Mouse (Mus musculus) heart, embryonic 12.5 days (tissue): Measurements from ENCODE around the gene Homez. TPM values are rescaled to one million over a fixed set of nuclear protein-coding genes. Genes with fewer than 3 reads are reported as not detected.

Source experiments
- ATAC-seq: fragments of 200-750 bp; cut with Nextera tagmentation; 2 replicates; pipeline ENCODE4 v1.8.0; 2017; ENCODE audit warnings: moderate TSS enrichment, moderate library complexity; ENCODE audit not compliant: insufficient number of reproducible peaks, low FRiP score
- H3K27ac ChIP-seq: fragments of 300-500 bp; sonication (generic); 2 replicates; pipeline ENCODE4 v1.5.1; 2016; ENCODE audit warnings: mild to moderate bottlenecking, moderate library complexity; ENCODE audit not compliant: poor library complexity, severe bottlenecking
- H3K27me3 ChIP-seq: fragments of 300-500 bp; sonication (generic); replicated peaks from 2 replicates; pipeline ENCODE4 v1.6.1; 2016; ENCODE audit warnings: mild to moderate bottlenecking, moderate library complexity
- H3K36me3 ChIP-seq: fragments of 300-500 bp; sonication (generic); 2 replicates; pipeline ENCODE4 v1.6.1; 2016; ENCODE audit warnings: mild to moderate bottlenecking, moderate library complexity
- H3K4me1 ChIP-seq: fragments of 300-500 bp; sonication (generic); replicated peaks from 2 replicates; pipeline ENCODE4 v1.6.1; 2016; ENCODE audit warnings: mild to moderate bottlenecking
- H3K4me2 ChIP-seq: fragments of 300-500 bp; sonication (generic); 2 replicates; pipeline ENCODE4 v1.6.1; 2016; ENCODE audit warnings: mild to moderate bottlenecking, moderate library complexity
- H3K4me3 ChIP-seq: fragments of 300-500 bp; sonication (generic); 2 replicates; pipeline ENCODE4 v1.5.1; 2016; ENCODE audit warnings: mild to moderate bottlenecking
- H3K9ac ChIP-seq: fragments of 300-500 bp; sonication (generic); 2 replicates; pipeline ENCODE4 v1.6.1; 2016; ENCODE audit warnings: mild to moderate bottlenecking, moderate library complexity
- H3K9me3 ChIP-seq: fragments of 300-500 bp; sonication (generic); replicated peaks from 2 replicates; pipeline ENCODE4 v1.6.1; 2016; ENCODE audit warnings: mild to moderate bottlenecking, moderate library complexity
- WGBS: fragments of 180-500 bp; shearing (Covaris S2); methylation state at CpG from one replicate; pipeline ENCODE4 v1.1.7; 2016; 5-methylcytosine and 5-hydroxymethylcytosine counted together
- polyA plus RNA-seq: library from polyadenylated mRNA; unstranded; fragments of >200 nt; fragmentation: Nextera tagmentation; extraction: Ambion mirVana; gene quantifications from 2 replicates; pipeline ENCODE4 v1.2.1, GENCODE M21; 2016

Homez gene
- polyA plus RNA-seq, 1 experiment from 2014 or later = 10.4 TPM

DNA sequence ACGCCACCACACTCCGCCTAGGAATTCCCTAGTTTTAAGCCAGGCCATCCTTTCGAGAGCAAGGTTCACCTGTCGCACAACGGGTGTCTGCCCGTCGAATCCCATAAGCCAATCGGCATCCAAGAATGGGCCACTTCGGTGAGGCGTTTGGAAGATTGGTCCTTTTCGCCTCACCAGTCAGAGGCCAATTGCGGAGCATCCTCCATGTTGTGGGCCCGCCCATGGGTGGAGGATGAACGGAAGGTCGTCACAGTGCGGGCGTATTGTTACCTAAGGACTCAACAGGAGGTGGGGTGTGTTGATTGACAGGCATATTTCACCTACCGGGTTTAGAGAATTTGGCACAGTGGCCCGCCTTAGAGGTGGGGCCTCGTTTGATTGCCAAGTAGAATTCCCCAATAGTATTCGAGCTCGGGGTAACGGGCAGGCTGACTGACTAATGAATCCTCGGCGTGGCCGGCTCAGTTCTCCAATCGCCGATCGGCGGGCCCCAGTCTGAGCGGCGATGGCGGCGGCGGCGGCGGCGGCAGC is 23.0 kb upstream of the Homez start:
- WGBS = under 1% methylated on average over 38 of the region's 38 CpGs

DNA sequence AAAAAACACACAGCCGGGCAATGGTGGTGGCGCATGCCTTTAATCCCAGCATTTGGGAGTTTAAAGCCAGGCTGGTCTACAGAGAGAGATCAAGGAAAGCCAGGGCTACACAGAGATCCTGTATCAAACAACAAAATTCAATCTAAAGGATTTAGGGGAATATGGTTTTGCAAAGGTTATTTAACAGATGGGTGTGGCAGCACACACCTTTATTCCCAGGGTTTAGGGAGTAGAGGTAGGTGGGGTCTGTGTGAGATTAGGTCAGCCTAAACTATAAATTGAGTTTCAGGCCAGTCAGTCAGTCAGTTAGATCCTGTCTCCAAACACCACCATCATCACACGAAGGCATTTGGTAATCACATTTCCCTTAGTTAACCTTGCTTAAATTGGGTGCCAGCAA is 21.4 kb upstream of the Homez start, which contains the start of gene Pabpn1:
Gene Pabpn1 (plus strand): TSS at position 301 of the 400 bp plus-strand sequence.
- H3K4me1 ChIP-seq = peaks cover 16% of the 10 kb centered on the region
- no peak for ATAC-seq
- peak within 1 kb of the TSS; percentile 79 for H3K27ac ChIP-seq
- H3K27me3 ChIP-seq = no peaks in the 10 kb centered on the region
- peak within 1 kb of the TSS; percentile 96 for H3K4me3 ChIP-seq
- H3K4me2 ChIP-seq = peak within 1 kb of the TSS; percentile 63
- no peaks in the 10 kb centered on the region for H3K9me3 ChIP-seq
- 89% methylated on average over 3 of the region's 3 CpGs for WGBS
- peaks cover 25% of the 10 kb centered on the region for H3K36me3 ChIP-seq
- H3K9ac ChIP-seq = 0 out of 2 replicates have a peak within 1 kb of the TSS, but pooled peaks have one; percentile 55

More for the DNA sequence above, 23.0 kb upstream of the Homez start:
- Histone ChIP-seq H3K9me3 (no peaks in the 10 kb centered on the region), H3K27ac (peak overlapping the region; percentile 97), H3K36me3 (peaks cover 31% of the 10 kb centered on the region), H3K4me1 (peaks cover 22% of the 10 kb centered on the region), H3K9ac (peak overlapping the region; percentile 100), H3K4me2 (peak overlapping the region; percentile 63), H3K4me3 (peak overlapping the region; percentile 96), H3K27me3 (no peaks in the 10 kb centered on the region)
- peak; percentile 97 for ATAC-seq

DNA sequence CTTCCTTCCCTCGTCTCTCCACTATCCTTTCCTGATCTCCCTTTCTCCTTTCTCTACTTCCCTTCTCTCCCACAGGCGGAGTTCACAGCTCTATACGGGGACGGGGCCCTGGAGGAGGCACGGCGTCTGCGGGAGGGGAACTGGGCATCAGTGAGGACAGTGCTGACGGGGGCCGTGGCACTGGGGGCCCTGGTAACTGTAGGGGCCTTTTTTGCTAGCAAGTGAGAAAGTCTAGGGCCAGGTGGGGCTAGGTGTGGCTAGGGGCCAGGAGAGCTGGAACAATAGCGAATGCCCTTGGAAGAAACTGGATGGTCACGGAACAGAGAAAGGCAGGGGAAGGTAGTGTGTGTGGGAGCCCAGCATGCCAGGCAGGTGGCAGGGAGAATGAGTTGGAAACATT is 14.5 kb upstream of the Homez start:
- no peak for ATAC-seq
- H3K27ac ChIP-seq = no peak overlapping the region
- H3K27me3 ChIP-seq = no peaks in the 10 kb centered on the region
- no peaks in the 10 kb centered on the region for H3K9me3 ChIP-seq
- H3K4me3 ChIP-seq = no peak overlapping the region
- no peak overlapping the region for H3K9ac ChIP-seq
- H3K36me3 ChIP-seq = peaks cover 26% of the 10 kb centered on the region; the same call in 1 of the 2 replicates
- peak overlapping the region; percentile 9; the same call in 1 of the 2 replicates for H3K4me2 ChIP-seq
- peaks cover 33% of the 10 kb centered on the region for H3K4me1 ChIP-seq
- WGBS = 88% methylated on average over 11 of the region's 11 CpGs

DNA sequence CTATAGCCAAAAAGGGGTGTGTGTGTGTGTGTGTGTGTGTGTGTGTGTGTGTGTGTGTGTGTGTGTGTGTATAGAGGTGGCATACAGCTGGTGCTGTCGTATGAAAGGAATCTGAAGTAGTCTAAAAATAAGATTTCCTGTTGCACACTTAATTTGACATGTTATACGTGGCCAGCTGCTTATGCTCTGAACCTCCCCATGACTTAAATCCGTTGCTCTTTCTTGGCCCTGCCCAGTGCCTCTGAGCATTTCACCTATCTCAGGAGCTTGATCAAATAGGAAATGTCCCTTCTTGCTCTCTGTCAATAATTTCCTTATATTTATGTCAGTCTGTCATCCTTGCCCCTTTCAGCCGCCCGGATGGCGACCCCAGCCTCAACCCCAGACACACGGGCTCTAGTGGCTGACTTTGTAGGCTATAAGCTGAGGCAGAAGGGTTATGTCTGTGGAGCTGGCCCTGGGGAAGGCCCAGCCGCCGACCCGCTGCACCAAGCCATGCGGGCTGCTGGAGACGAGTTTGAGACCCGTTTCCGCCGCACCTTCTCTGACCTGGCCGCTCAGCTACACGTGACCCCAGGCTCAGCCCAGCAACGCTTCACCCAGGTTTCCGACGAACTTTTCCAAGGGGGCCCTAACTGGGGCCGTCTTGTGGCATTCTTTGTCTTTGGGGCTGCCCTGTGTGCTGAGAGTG is 13.4 kb upstream of the Homez start:
- 28% methylated on average over 21 of the region's 21 CpGs for WGBS
- no peaks in the 10 kb centered on the region for H3K27me3 ChIP-seq

DNA sequence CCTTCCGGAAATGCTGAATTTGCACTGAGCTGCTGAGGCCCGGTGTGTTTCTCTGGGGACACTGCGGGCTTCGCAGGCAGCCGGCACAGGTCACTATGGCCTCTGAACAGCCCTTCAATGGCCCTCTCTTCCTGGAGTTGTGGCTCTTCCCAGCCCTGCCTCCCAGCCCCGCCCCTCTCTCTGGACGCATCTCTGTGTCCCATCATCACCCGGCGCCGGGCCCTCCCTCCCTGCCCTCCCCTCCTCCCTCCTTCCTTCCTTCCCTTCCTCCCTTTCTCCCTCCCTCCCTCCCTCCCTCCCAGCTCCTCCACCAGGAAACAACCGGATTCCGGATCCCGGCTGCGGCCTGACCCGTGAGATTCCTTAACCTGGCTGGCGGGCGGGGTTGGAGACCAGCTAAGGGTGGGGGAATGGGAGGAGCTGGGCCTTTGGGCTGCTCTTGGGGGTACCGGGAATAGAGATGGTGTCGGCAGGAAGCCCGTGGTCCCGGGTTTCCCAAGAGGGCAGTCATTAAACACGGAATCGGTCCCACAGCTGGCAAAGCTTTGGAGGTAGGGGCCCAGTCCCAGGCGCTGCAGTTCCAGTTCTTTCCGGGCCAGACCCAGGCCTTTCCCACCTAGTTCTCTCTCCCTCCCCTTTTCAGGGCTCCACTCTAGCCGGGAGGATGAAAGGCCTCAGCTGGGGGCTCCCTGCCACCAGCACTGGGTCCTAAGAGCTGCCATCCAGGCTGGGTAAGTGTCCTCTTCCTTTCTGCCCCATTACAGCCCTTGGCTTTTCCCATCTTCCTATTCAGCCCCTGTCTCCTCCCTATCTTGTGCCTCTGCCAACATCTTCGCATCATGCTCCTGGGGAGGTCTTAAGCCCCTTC is 12.6 kb upstream of the Homez start, which contains the start of the genes Bcl2l2 and Gm20521:
Gene Bcl2l2 (plus strand): TSS at position 224 of the 868 bp plus-strand sequence.
Gene Gm20521 (plus strand): TSS at position 288 of the 868 bp plus-strand sequence.
- Histone ChIP-seq H3K27ac (peak within 1 kb of the TSS; percentile 96), H3K27me3 (no peaks in the 10 kb centered on the region)
- ATAC-seq = peak; percentile 91

More for the DNA sequence above, 13.4 kb upstream of the Homez start:
- ATAC-seq = peak; percentile 3; the same call in 1 of the 2 replicates
- peaks cover 26% of the 10 kb centered on the region; the same call in 1 of the 2 replicates for H3K36me3 ChIP-seq
- H3K4me1 ChIP-seq = peaks cover 33% of the 10 kb centered on the region
- H3K27ac ChIP-seq = peak overlapping the region; percentile 96
- no peaks in the 10 kb centered on the region for H3K9me3 ChIP-seq
- H3K4me2 ChIP-seq = peak overlapping the region; percentile 80
- peak overlapping the region; percentile 73 for H3K4me3 ChIP-seq
- peak overlapping the region; percentile 88 for H3K9ac ChIP-seq

DNA sequence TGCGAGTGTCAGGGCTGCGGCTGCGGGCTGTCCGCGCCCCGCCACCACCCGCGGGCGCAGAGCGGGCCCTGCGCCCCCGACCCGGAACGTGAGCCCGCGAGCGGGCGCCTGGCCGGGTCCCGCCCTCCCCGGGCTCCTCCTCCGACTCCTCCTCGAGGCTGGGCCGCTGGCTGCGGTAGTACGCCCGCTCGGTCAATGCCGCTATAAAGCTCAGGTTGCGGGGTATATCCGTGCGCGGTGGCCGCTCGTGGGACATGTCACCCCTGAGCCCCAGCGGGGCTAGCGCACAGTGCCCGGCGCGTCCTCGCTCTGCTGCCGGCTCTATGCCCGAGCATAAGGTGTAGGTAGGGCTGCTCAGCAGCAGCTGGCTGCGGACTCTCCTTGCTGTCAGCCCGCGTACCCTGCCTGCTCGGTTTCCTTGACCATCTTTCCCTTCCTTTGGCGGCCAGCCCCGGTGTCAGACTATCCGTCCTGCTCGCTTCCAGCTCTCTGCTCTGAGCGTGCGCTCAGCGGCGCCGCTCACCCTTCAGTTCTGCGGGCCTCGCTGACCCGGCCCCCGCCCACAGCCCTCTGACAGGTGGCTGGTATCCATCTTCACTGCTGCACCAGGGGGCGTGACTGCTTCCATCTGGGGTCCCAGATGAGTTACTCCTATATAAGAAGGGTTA is 6.4 kb upstream of the Homez start, which contains the start of gene Ppp1r3e:
Gene Ppp1r3e (minus strand): TSS at position 503 of the 668 bp plus-strand sequence.
- no peaks in the 10 kb centered on the region for H3K9me3 ChIP-seq
- ATAC-seq = peak; percentile 79
- WGBS = under 1% methylated on average over 51 of the region's 61 CpGs
- H3K4me3 ChIP-seq = peak within 1 kb of the TSS; percentile 76
- H3K36me3 ChIP-seq = no peaks in the 10 kb centered on the region
- peak within 1 kb of the TSS; percentile 79 for H3K9ac ChIP-seq
- H3K4me2 ChIP-seq = peak within 1 kb of the TSS; percentile 98
- H3K27me3 ChIP-seq = peaks cover 7% of the 10 kb centered on the region; the same call in 1 of the 2 replicates
- H3K4me1 ChIP-seq = peaks cover 20% of the 10 kb centered on the region
- peak within 1 kb of the TSS; percentile 85 for H3K27ac ChIP-seq

More for the DNA sequence above, 12.6 kb upstream of the Homez start, which contains the start of the genes Bcl2l2 and Gm20521:
- H3K9me3 ChIP-seq = no peaks in the 10 kb centered on the region
- H3K4me1 ChIP-seq = peaks cover 33% of the 10 kb centered on the region
- H3K4me3 ChIP-seq = peak within 1 kb of the TSS; percentile 73
- peak within 1 kb of the TSS; percentile 88 for H3K9ac ChIP-seq
- under 1% methylated on average over 26 of the region's 27 CpGs for WGBS
- peak within 1 kb of the TSS; percentile 80 for H3K4me2 ChIP-seq
- peaks cover 25% of the 10 kb centered on the region; the same call in 1 of the 2 replicates for H3K36me3 ChIP-seq

DNA sequence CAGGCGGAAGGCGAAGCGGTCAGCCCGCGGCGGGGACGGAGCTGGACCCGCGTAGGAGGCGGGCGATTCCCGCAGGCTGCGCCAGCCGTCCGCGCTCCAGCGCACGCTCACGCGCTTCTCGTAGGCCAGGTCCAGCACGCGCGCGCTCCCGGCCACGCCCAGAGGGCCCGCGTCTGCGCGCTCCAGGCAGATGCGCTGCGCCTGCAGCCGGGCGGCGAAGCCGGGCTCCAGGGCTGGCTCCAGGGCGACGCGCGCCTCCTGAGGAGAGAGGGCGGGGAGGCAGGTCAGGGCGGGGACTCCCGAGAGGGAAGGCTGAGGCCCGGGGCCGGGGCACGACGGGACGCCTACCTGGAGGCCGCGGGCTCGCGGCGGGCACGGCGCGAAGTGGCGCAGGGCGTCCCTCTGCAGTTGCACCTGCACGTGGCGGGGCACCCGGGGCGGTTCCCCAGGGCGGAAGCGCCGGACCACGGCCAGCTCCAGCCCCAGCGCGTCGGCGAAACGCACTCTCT is 5.8 kb upstream of the Homez start:
- Histone ChIP-seq H3K9ac (peak overlapping the region; percentile 79), H3K4me1 (peaks cover 18% of the 10 kb centered on the region), H3K4me2 (peak overlapping the region; percentile 98), H3K9me3 (no peaks in the 10 kb centered on the region), H3K36me3 (no peaks in the 10 kb centered on the region), H3K4me3 (peak overlapping the region; percentile 76), H3K27ac (peak overlapping the region; percentile 85), H3K27me3 (peaks cover 7% of the 10 kb centered on the region; the same call in 1 of the 2 replicates)
- peak; percentile 90 for ATAC-seq
- under 1% methylated on average over 67 of the region's 72 CpGs for whole genome bisulfite sequencing

DNA sequence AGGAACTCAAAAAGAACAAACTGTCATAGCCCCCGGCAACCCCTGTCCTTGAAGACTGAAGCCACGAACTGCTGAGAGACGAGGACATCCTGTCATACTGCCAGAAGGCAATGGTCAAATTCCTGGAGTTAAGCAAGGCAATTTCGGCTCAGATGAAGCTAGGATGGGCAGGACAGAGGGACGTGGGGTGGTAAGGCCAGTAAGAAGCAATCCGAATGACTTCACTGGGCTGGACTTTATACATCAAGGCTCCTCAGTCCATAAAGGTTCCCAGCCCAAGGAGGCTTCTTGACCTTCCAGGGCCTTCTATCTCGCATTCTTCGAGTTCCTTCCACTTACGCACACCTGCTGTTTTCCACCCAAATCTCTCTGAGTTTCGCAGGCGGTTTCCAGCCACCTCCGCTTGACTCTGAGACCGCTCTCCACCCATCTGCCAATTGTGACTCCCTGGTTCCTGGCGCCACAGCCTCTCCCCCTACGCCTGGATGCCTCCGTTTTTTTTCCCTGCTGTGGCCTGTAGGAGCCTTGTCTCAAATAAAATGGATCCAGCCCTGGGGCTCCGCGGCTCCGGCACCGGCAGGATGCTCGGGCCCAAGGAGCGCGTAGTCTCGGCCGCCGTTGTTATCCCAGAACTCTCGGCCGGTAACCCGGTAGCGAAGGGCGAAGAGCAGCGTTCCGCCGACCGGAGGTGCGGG is 5.2 kb upstream of the Homez start:
- 2% methylated on average over 36 of the region's 36 CpGs for WGBS
- H3K4me2 ChIP-seq = peak overlapping the region; percentile 98
- peak overlapping the region; percentile 79 for H3K9ac ChIP-seq
- H3K27me3 ChIP-seq = peaks cover 7% of the 10 kb centered on the region; the same call in 1 of the 2 replicates
- H3K27ac ChIP-seq = peak overlapping the region; percentile 85
- no peaks in the 10 kb centered on the region for H3K9me3 ChIP-seq
- ATAC-seq = no peak
- peaks cover 14% of the 10 kb centered on the region for H3K4me1 ChIP-seq
- H3K36me3 ChIP-seq = no peaks in the 10 kb centered on the region
- H3K4me3 ChIP-seq = peak overlapping the region; percentile 76

DNA sequence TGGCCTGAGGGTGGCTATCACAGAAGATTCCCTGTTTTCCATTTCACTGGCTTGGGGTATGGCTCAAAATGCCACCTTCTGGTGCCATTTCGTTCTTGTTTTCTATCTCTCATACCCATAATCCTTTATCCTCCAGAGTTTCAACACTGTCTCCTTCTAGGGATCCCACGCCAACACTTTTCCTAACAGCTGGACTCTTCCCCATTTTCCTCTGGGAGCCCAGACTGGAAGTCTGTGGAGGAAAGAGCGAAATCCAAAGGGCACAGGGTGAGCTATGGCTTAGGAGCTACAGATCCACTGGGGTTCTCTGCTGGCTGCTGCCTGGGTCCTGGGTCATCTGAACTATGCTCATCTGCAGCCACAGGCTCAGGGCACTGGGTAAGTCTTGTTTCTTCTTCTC is 3.4 kb upstream of the Homez start:
- Histone ChIP-seq H3K4me3 (no peak overlapping the region), H3K4me2 (no peak overlapping the region), H3K9me3 (no peaks in the 10 kb centered on the region), H3K4me1 (peaks cover 14% of the 10 kb centered on the region), H3K36me3 (no peaks in the 10 kb centered on the region), H3K27ac (no peak overlapping the region), H3K27me3 (peaks cover 7% of the 10 kb centered on the region; the same call in 1 of the 2 replicates), H3K9ac (no peak overlapping the region)
- 83% methylated on average over 3 of the region's 3 CpGs for WGBS
- ATAC-seq = no peak
